Mouse (Mus musculus): ENCODE results near the gene Notch3.
A peak's percentile ranks its signal among the peaks of the same experiment; 100 is the strongest.
"Not testable (repeated sequence)": the region's sequence is repeated elsewhere in the genome, so short reads cannot be mapped to it uniquely, and the experiment has no call there.

The Notch3 gene

GRCm38 (mm10) chr17:32166687-32167086 is at the start of gene Notch3:
Gene Notch3 (minus strand): TSS chr17:32166852.
- no peak for ATAC-seq (ENCODE audit: low TSS enrichment)

GRCm38 (mm10) chr17:32215587-32215986 is 48.9 kb upstream of the Notch3 start:
- not testable (repeated sequence) for ATAC-seq (ENCODE audit: low TSS enrichment)

- ATAC-seq (ENCODE audit: low TSS enrichment): not testable (repeated sequence)
Observed at GRCm38 (mm10) chr17:32211554-32211953, 44.9 kb upstream of the Notch3 start.

GRCm38 (mm10) chr17:32209752-32210151 is 43.1 kb upstream of the Notch3 start:
- ATAC-seq (ENCODE audit: low TSS enrichment): no peak

GRCm38 (mm10) chr17:32209144-32209543 is 42.5 kb upstream of the Notch3 start:
- ATAC-seq (ENCODE audit: low TSS enrichment): no peak

- peak; percentile 42; the same call in 1 of the 2 replicates for ATAC-seq (ENCODE audit: low TSS enrichment)
Observed at GRCm38 (mm10) chr17:32207586-32208245, 41.1 kb upstream of the Notch3 start.

GRCm38 (mm10) chr17:32205345-32205744 is 38.7 kb upstream of the Notch3 start:
- no peak for ATAC-seq (ENCODE audit: low TSS enrichment)

- no peak for ATAC-seq (ENCODE audit: low TSS enrichment)
Observed at GRCm38 (mm10) chr17:32202972-32203371, 36.3 kb upstream of the Notch3 start.

- no peak for ATAC-seq (ENCODE audit: low TSS enrichment)
Observed at GRCm38 (mm10) chr17:32201086-32201485, 34.4 kb upstream of the Notch3 start.

GRCm38 (mm10) chr17:32199796-32200195 is 33.1 kb upstream of the Notch3 start:
- ATAC-seq (ENCODE audit: low TSS enrichment): no peak

- ATAC-seq (ENCODE audit: low TSS enrichment): no peak
Observed at GRCm38 (mm10) chr17:32197156-32197555, 30.5 kb upstream of the Notch3 start.

GRCm38 (mm10) chr17:32195725-32196124 is 29.1 kb upstream of the Notch3 start:
- no peak for ATAC-seq (ENCODE audit: low TSS enrichment)

- no peak for ATAC-seq (ENCODE audit: low TSS enrichment)
Observed at GRCm38 (mm10) chr17:32193010-32193409, 26.4 kb upstream of the Notch3 start.

- ATAC-seq (ENCODE audit: low TSS enrichment): no peak
Observed at GRCm38 (mm10) chr17:32189850-32190249, 23.2 kb upstream of the Notch3 start.

- ATAC-seq (ENCODE audit: low TSS enrichment): peak; percentile 80; the same call in 1 of the 2 replicates
Observed at GRCm38 (mm10) chr17:32188863-32189636, 22.4 kb upstream of the Notch3 start, which contains the start of gene Ephx3. Gene Ephx3 (minus strand): TSS chr17:32189549.

GRCm38 (mm10) chr17:32183017-32183416 is 16.4 kb upstream of the Notch3 start:
- no peak for ATAC-seq (ENCODE audit: low TSS enrichment)

- no peak for ATAC-seq (ENCODE audit: low TSS enrichment)
Observed at GRCm38 (mm10) chr17:32179621-32180491, 13.2 kb upstream of the Notch3 start.

GRCm38 (mm10) chr17:32176919-32177318 is 10.3 kb upstream of the Notch3 start:
- ATAC-seq (ENCODE audit: low TSS enrichment): no peak

- ATAC-seq (ENCODE audit: low TSS enrichment): no peak
Observed at GRCm38 (mm10) chr17:32173166-32173565, 6.5 kb upstream of the Notch3 start.

GRCm38 (mm10) chr17:32172485-32172884 is 5.8 kb upstream of the Notch3 start:
- no peak for ATAC-seq (ENCODE audit: low TSS enrichment)

GRCm38 (mm10) chr17:32169518-32170225 is 3.0 kb upstream of the Notch3 start:
- ATAC-seq (ENCODE audit: low TSS enrichment): no peak

All from frontal cortex, adult (tissue).